Mouse (Mus musculus): ENCODE results near the gene Flvcr1. TPM values are rescaled to one million over a fixed set of nuclear protein-coding genes. Genes with fewer than 3 reads are reported as not detected.

The Flvcr1 gene
- polyA plus RNA-seq, 1 experiment from 2014 or later = 6.4 TPM

GRCm38 (mm10) chr1:191062241-191062780 is 36.4 kb upstream of the Flvcr1 start:
- peak overlapping the region; percentile 88 for H3K4me3 ChIP-seq
- no peaks in the 10 kb centered on the region; the same call in 1 of the 2 replicates for H3K27me3 ChIP-seq (ENCODE audit: insufficient read depth, poor library complexity, severe bottlenecking)
- no peak for DNase-seq (ENCODE audit: low spot score)
- peaks cover 27% of the 10 kb centered on the region for H3K4me1 ChIP-seq (replicated peaks)
- H3K27ac ChIP-seq = peak overlapping the region; percentile 95
- peaks cover 27% of the 10 kb centered on the region for H3K36me3 ChIP-seq
- no peaks in the 10 kb centered on the region for H3K9me3 ChIP-seq
- WGBS = 8% methylated on average over 15 of the region's 15 CpGs

GRCm38 (mm10) chr1:191057461-191057860 is 31.5 kb upstream of the Flvcr1 start:
- Histone ChIP-seq H3K4me1 (replicated peaks) (peaks cover 9% of the 10 kb centered on the region), H3K27me3 (ENCODE audit: insufficient read depth, poor library complexity, severe bottlenecking) (no peaks in the 10 kb centered on the region; the same call in 1 of the 2 replicates), H3K36me3 (no peaks in the 10 kb centered on the region), H3K27ac (no peak overlapping the region), H3K4me3 (no peak overlapping the region), H3K9me3 (no peaks in the 10 kb centered on the region)
- 67% methylated on average over 3 of the region's 3 CpGs for WGBS
- DNase-seq (ENCODE audit: low spot score) = no peak

GRCm38 (mm10) chr1:191055533-191055873 is 29.5 kb upstream of the Flvcr1 start:
- H3K36me3 ChIP-seq = no peaks in the 10 kb centered on the region
- no peak for DNase-seq (ENCODE audit: low spot score)
- no peaks in the 10 kb centered on the region for H3K9me3 ChIP-seq
- no peak overlapping the region for H3K4me3 ChIP-seq
- no peaks in the 10 kb centered on the region for H3K4me1 ChIP-seq (replicated peaks)
- WGBS = 78% methylated on average over 2 of the region's 2 CpGs
- H3K27me3 ChIP-seq (ENCODE audit: insufficient read depth, poor library complexity, severe bottlenecking) = no peaks in the 10 kb centered on the region
- H3K27ac ChIP-seq = no peak overlapping the region

- no peaks in the 10 kb centered on the region for H3K9me3 ChIP-seq
- 77% methylated on average over 8 of the region's 8 CpGs for WGBS
- no peak overlapping the region for H3K4me3 ChIP-seq
- no peak overlapping the region for H3K27ac ChIP-seq
- H3K27me3 ChIP-seq (ENCODE audit: insufficient read depth, poor library complexity, severe bottlenecking) = no peaks in the 10 kb centered on the region
- no peaks in the 10 kb centered on the region for H3K4me1 ChIP-seq (replicated peaks)
- no peaks in the 10 kb centered on the region for H3K36me3 ChIP-seq
- DNase-seq (ENCODE audit: low spot score) = no peak
These were observed 29.0 kb upstream of the Flvcr1 start for GRCm38 (mm10) chr1:191054870-191055532.

- H3K4me1 ChIP-seq (replicated peaks) = no peaks in the 10 kb centered on the region
- no peaks in the 10 kb centered on the region for H3K36me3 ChIP-seq
- H3K27me3 ChIP-seq (ENCODE audit: insufficient read depth, poor library complexity, severe bottlenecking) = no peaks in the 10 kb centered on the region
- WGBS = 89% methylated on average over 3 of the region's 3 CpGs
- no peaks in the 10 kb centered on the region for H3K9me3 ChIP-seq
- H3K4me3 ChIP-seq = no peak overlapping the region
- H3K27ac ChIP-seq = no peak overlapping the region
- DNase-seq (ENCODE audit: low spot score) = no peak
These were observed 27.6 kb upstream of the Flvcr1 start for GRCm38 (mm10) chr1:191053555-191053954.

- no peak overlapping the region for H3K4me3 ChIP-seq
- H3K27me3 ChIP-seq (ENCODE audit: insufficient read depth, poor library complexity, severe bottlenecking) = no peaks in the 10 kb centered on the region
- DNase-seq (ENCODE audit: low spot score) = no peak
- 72% methylated on average over 7 of the region's 7 CpGs for WGBS
- H3K4me1 ChIP-seq (replicated peaks) = no peaks in the 10 kb centered on the region
- H3K9me3 ChIP-seq = no peaks in the 10 kb centered on the region
- no peak overlapping the region for H3K27ac ChIP-seq
- H3K36me3 ChIP-seq = no peaks in the 10 kb centered on the region
These were observed 20.4 kb upstream of the Flvcr1 start for GRCm38 (mm10) chr1:191046231-191046824.

DNA sequence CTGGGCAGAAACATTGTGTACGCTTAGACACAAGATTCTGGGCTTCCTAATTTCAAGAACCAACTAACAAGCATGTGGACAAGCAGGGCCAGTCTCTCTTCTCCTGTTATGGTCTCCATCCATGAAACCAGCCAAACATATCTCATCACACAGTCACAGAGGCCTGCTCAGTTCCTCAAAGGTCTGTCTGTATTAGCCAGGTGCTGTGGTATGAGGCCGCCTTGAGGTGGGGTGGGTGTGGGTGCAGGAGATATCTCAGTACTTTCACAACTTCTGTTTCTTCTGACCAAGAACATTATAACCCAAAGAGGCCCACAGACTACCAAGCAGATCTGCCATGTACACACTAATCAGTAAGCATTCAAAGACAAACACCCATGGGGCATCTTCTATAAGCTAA is 19.3 kb upstream of the Flvcr1 start:
- DNase-seq (ENCODE audit: low spot score) = no peak
- no peak overlapping the region for H3K4me3 ChIP-seq
- 95% methylated on average over 2 of the region's 2 CpGs for WGBS
- no peaks in the 10 kb centered on the region for H3K27me3 ChIP-seq (ENCODE audit: insufficient read depth, poor library complexity, severe bottlenecking)
- H3K36me3 ChIP-seq = no peaks in the 10 kb centered on the region
- no peak overlapping the region for H3K27ac ChIP-seq
- H3K9me3 ChIP-seq = no peaks in the 10 kb centered on the region
- H3K4me1 ChIP-seq (replicated peaks) = no peaks in the 10 kb centered on the region

DNA sequence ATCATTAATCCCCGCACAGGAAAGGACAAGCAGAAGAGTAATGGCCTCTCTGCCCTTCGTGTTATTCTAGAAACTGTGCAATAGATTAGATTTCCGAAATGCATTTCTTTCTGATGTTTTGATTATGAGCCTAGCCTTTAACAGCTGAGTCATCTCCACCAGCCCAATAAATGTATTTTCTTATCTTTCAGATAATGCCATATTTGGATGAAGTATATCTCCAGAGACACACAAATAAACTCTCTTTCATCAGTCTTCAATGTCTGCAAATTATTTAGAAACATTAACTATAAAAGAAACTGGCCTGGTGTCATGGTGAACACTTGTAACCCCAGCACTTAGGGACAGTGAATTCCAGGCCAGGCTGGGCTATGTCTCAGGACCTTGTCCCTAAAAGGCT is 16.7 kb upstream of the Flvcr1 start:
- no peak overlapping the region for H3K27ac ChIP-seq
- H3K9me3 ChIP-seq = no peaks in the 10 kb centered on the region
- no peaks in the 10 kb centered on the region for H3K36me3 ChIP-seq
- no peaks in the 10 kb centered on the region for H3K4me1 ChIP-seq (replicated peaks)
- no peak overlapping the region for H3K4me3 ChIP-seq
- no peaks in the 10 kb centered on the region for H3K27me3 ChIP-seq (ENCODE audit: insufficient read depth, poor library complexity, severe bottlenecking)
- DNase-seq (ENCODE audit: low spot score) = no peak
- 93% methylated on average over 3 of the region's 3 CpGs for WGBS

DNA sequence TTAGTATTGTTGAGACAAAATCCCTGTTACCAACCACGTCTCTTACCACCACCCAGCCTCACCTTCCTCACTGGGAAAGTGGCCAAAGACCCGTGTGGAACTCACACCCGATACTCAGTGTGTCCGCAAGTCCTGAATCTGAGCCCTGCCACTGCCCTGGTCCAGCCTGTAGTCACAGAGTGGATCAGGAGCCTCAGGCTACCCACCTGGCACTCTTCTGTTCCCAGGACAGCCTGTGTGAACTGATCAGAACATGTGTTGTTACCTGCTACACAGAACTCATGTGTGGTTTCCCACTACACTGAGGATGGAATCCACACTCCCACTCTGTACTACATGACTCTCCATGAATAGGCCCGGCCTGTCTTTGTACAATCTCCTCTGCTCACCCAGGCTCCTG is 16.1 kb upstream of the Flvcr1 start:
- Histone ChIP-seq H3K36me3 (no peaks in the 10 kb centered on the region), H3K27ac (no peak overlapping the region), H3K4me1 (replicated peaks) (no peaks in the 10 kb centered on the region), H3K27me3 (ENCODE audit: insufficient read depth, poor library complexity, severe bottlenecking) (no peaks in the 10 kb centered on the region), H3K9me3 (no peaks in the 10 kb centered on the region), H3K4me3 (no peak overlapping the region)
- WGBS = 84% methylated on average over 5 of the region's 5 CpGs
- DNase-seq (ENCODE audit: low spot score) = no peak

- H3K27ac ChIP-seq = no peak overlapping the region
- no peaks in the 10 kb centered on the region for H3K9me3 ChIP-seq
- no peak for DNase-seq (ENCODE audit: low spot score)
- H3K27me3 ChIP-seq (ENCODE audit: insufficient read depth, poor library complexity, severe bottlenecking) = no peaks in the 10 kb centered on the region
- H3K4me1 ChIP-seq (replicated peaks) = no peaks in the 10 kb centered on the region
- no peaks in the 10 kb centered on the region for H3K36me3 ChIP-seq
- no peak overlapping the region for H3K4me3 ChIP-seq
These were observed 15.4 kb upstream of the Flvcr1 start for GRCm38 (mm10) chr1:191041352-191041751.

DNA sequence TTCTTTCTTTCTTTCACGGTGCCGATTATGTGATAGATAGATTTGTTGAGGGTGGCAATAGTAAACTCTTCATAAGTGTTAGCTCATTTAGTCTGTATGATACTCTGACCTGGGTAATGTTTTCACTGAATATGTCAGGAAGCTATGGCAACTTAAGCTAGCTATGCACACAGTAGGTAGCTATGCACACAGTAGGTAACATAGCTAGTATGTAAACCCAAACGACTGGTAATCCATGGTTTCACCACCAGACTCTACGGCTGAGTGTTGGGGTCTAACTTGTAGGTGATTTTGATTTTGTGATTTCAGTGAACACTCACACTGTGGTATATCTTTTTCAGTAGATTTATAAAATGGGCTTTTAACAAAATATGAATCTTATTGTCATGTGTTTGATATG is 12.0 kb upstream of the Flvcr1 start:
- Histone ChIP-seq H3K27ac (no peak overlapping the region), H3K36me3 (no peaks in the 10 kb centered on the region), H3K4me1 (replicated peaks) (peaks cover 5% of the 10 kb centered on the region; the same call in 1 of the 2 replicates), H3K9me3 (no peaks in the 10 kb centered on the region), H3K27me3 (ENCODE audit: insufficient read depth, poor library complexity, severe bottlenecking) (no peaks in the 10 kb centered on the region), H3K4me3 (no peak overlapping the region)
- WGBS = 87% methylated on average over 4 of the region's 4 CpGs
- no peak for DNase-seq (ENCODE audit: low spot score)

DNA sequence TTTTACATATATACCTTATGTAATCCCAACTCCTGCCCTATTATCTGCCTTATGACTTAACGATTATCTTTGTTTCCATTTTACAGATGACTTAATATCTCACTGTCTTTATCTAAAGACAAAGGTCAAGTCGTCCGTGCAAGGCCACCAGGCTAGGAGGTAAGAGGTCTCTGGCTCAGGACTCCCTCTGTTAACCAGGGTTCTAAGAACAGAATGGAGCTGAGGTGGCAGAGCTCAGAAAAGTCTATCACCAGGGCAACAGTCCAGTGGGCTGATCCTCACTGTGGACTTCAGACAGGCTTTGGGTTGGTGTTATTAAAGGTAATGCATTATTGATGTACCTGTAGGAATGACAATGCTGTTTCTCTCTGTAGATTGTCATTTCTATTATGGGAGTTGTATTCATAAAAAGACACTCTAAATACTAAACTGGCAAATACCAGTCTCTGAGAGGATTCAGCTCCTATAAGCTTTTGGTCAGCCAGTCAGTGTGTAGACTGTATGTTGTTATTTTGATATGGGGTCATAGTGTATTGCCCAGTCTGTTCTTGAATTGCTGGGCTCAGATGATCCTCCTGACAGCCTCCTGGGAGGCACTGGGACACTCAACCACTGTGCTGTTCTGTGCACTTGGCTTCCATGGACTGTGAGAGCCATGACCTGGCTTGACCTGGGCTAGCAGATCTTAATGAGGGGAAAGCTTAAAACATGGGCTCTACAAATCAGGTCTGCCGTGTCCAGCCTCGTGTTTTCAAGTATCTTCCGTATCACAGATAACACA is 10.8 kb upstream of the Flvcr1 start, which contains the start of gene Spata45:
TSS of gene Spata45 (plus strand) at position 86 of the 781 bp plus-strand sequence.
- no peak for DNase-seq (ENCODE audit: low spot score)
- no peaks in the 10 kb centered on the region for H3K36me3 ChIP-seq
- no peak within 1 kb of the TSS for H3K4me3 ChIP-seq
- no peaks in the 10 kb centered on the region for H3K27me3 ChIP-seq (ENCODE audit: insufficient read depth, poor library complexity, severe bottlenecking)
- no peaks in the 10 kb centered on the region for H3K9me3 ChIP-seq
- peaks cover 5% of the 10 kb centered on the region; the same call in 1 of the 2 replicates for H3K4me1 ChIP-seq (replicated peaks)
- H3K27ac ChIP-seq = no peak within 1 kb of the TSS
- WGBS = 79% methylated on average over 6 of the region's 6 CpGs

GRCm38 (mm10) chr1:191035649-191036048 is 9.7 kb upstream of the Flvcr1 start:
- no peaks in the 10 kb centered on the region for H3K9me3 ChIP-seq
- H3K27ac ChIP-seq = no peak overlapping the region
- 36% methylated on average over 4 of the region's 4 CpGs for WGBS
- no peak for DNase-seq (ENCODE audit: low spot score)
- no peaks in the 10 kb centered on the region for H3K27me3 ChIP-seq (ENCODE audit: insufficient read depth, poor library complexity, severe bottlenecking)
- H3K4me1 ChIP-seq (replicated peaks) = peaks cover 5% of the 10 kb centered on the region; the same call in 1 of the 2 replicates
- no peaks in the 10 kb centered on the region for H3K36me3 ChIP-seq
- no peak overlapping the region for H3K4me3 ChIP-seq
